Mouse (Mus musculus) urinary bladder, postnatal 10 days (tissue): ENCODE results near the gene Lrwd1.
"Not testable (repeated sequence)": the region's sequence is repeated elsewhere in the genome, so short reads cannot be mapped to it uniquely, and the experiment has no call there.

Source experiments
- DNase-seq: peaks from one replicate; pipeline ENCODE4 v3.0.0; 2022; ENCODE audit warnings: low spot score

Lrwd1 gene

GRCm38 (mm10) chr5:136135571-136136291, at the start of gene Lrwd1, which contains the start of gene Alkbh4:
Gene Lrwd1 (minus strand): TSS chr5:136136074.
Gene Alkbh4 (plus strand): TSS chr5:136136146.
- peak; percentile 77 for DNase-seq

- DNase-seq, result no peak
These were observed 47.9 kb upstream of the Lrwd1 start for GRCm38 (mm10) chr5:136183766-136184165.

GRCm38 (mm10) chr5:136182830-136183229, 47.0 kb upstream of the Lrwd1 start:
- DNase-seq, result no peak

- no peak for DNase-seq
These were observed 46.2 kb upstream of the Lrwd1 start for GRCm38 (mm10) chr5:136182049-136182448.

GRCm38 (mm10) chr5:136181197-136181596, 45.3 kb upstream of the Lrwd1 start:
- no peak for DNase-seq

- no peak for DNase-seq
These were observed 43.7 kb upstream of the Lrwd1 start for GRCm38 (mm10) chr5:136179594-136179993.

- DNase-seq, result no peak
These were observed 38.0 kb upstream of the Lrwd1 start for GRCm38 (mm10) chr5:136173606-136174463.

- DNase-seq, result no peak
These were observed 37.1 kb upstream of the Lrwd1 start for GRCm38 (mm10) chr5:136172939-136173338.

- no peak for DNase-seq
These were observed 35.8 kb upstream of the Lrwd1 start for GRCm38 (mm10) chr5:136171363-136172341.

- DNase-seq, result peak; percentile 29
These were observed 34.9 kb upstream of the Lrwd1 start, which contains the start of gene Orai2 for GRCm38 (mm10) chr5:136170512-136171362. Gene Orai2 (minus strand): TSS chr5:136170713.

- DNase-seq, result no peak
These were observed 34.0 kb upstream of the Lrwd1 start for GRCm38 (mm10) chr5:136169626-136170511.

- no peak for DNase-seq
These were observed 32.2 kb upstream of the Lrwd1 start for GRCm38 (mm10) chr5:136168071-136168470.

- DNase-seq, result no peak
These were observed 31.4 kb upstream of the Lrwd1 start for GRCm38 (mm10) chr5:136167296-136167695.

GRCm38 (mm10) chr5:136165246-136165645, 29.4 kb upstream of the Lrwd1 start:
- no peak for DNase-seq

GRCm38 (mm10) chr5:136163807-136164474, 28.1 kb upstream of the Lrwd1 start:
- no peak for DNase-seq

- DNase-seq, result not testable (repeated sequence)
These were observed 24.2 kb upstream of the Lrwd1 start for GRCm38 (mm10) chr5:136160084-136160483.

GRCm38 (mm10) chr5:136155399-136155798, 19.5 kb upstream of the Lrwd1 start:
- DNase-seq, result no peak

- no peak for DNase-seq
These were observed 16.5 kb upstream of the Lrwd1 start for GRCm38 (mm10) chr5:136152365-136152764.

GRCm38 (mm10) chr5:136149134-136149576, 13.3 kb upstream of the Lrwd1 start:
- DNase-seq, result not testable (repeated sequence)
